Comparison of ENCODE assay signal across 9 mouse cellular contexts in the genomic region with DNA sequence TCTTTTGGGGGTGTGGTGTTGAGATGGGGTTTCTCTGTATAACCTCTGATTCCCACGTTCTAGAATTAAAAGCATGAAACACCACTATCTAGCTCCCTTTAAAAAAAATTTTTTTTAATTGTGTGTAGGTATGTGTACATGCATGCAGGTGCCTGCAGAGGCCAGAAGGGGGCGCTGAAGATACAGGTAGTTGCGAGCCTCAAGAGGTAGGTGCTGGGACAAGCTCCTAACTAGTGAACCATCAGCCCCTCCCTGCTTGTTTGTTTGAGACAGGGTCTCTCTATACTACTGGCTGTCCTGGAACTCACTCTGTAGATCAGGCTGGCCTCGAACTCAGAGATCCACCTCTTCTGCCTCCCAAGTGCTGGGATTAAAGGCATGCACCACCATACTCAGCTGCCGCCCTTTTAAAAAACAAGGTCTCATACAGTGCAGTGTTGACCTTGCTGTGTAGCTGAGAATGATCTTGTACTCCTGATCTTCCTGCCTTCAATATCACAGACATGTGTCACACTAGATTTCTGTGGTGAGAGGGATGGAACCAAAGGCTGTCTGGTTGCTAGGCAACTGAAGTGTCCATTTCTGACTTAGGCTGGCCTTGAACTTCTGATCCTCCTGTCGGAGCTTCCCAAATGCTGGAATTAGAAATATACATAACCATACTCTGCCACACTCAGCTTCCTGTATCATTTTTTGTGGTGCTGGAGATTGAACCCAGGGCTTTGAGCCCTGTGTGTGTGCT. TPM values are rescaled to one million over a fixed set of nuclear protein-coding genes. Genes with fewer than 3 reads are reported as not detected.
A peak's percentile ranks its signal among the peaks of the same experiment; 100 is the strongest.
DNase-seq lines count a peak whose midpoint lies in the region; ATAC-seq and TF ChIP-seq lines count a peak whose summit lies in the region.
"Had no signal": no experiment of that assay in that cellular context is flagged by ENCODE, and none has a peak within 500 bp of the region (broad histone marks: within the 10 kb centered on the region; RNA-seq: fewer than 3 reads in every experiment).

No protein-coding gene starts in this region.

- no peak for ATAC-seq in heart, postnatal 0 days (ENCODE audit: insufficient read depth, low read depth)
- 0 out of 2 replicates have a peak, but pooled peaks have one; percentile 43 for ATAC-seq in erythroid progenitor cell, adult 5-6 weeks (replicated peaks; ENCODE audit: low FRiP score, poor library complexity, severe bottlenecking)
- ATAC-seq in forebrain, embryonic 13.5 days, result no peak

- no peak overlapping the region for H3K27ac ChIP-seq in heart, postnatal 0 days (ENCODE audit: low read depth)
- H3K27ac ChIP-seq in thymus, adult 2 months (ENCODE audit: control insufficient read depth, insufficient read depth, low read length), result no peak overlapping the region
- no peak overlapping the region for H3K27ac ChIP-seq in forebrain, embryonic 13.5 days

- TF ChIP-seq CTCF in heart, postnatal 0 days (IDR thresholded peaks at IDR 0.05; ENCODE audit: low read depth), result peak; percentile 20; the same call in 1 of the 2 replicates
- TF ChIP-seq CTCF in thymus, adult 2 months (IDR thresholded peaks at IDR 0.05; ENCODE audit: borderline replicate concordance, control insufficient read depth, extremely low read depth, insufficient read depth, low read length, poor library complexity), result no peak

- WGBS in heart, postnatal 0 days, result 55% methylated on average over 6 of the region's 6 CpGs
- 71% methylated on average over 6 of the region's 6 CpGs for WGBS in thymus, adult 2 months
- 68% methylated on average over 6 of the region's 6 CpGs for WGBS in forebrain, embryonic 13.5 days

- H3K4me1 ChIP-seq in heart, postnatal 0 days (ENCODE audit: control insufficient read depth, insufficient read depth), result peaks cover 10% of the 10 kb centered on the region
- H3K4me1 ChIP-seq in thymus, adult 2 months (replicated peaks; ENCODE audit: control insufficient read depth, insufficient read depth, low read length), result peaks cover 3% of the 10 kb centered on the region
- H3K4me1 ChIP-seq in forebrain, embryonic 13.5 days, result peaks cover 20% of the 10 kb centered on the region

- no peak for TF ChIP-seq POLR2A in thymus, adult 2 months (IDR thresholded peaks at IDR 0.05; ENCODE audit: control insufficient read depth, extremely low read depth, insufficient read depth, low read length, poor library complexity)

- no peak overlapping the region for H3K4me2 ChIP-seq in heart, postnatal 0 days (ENCODE audit: low read depth, low read length)
- no peak overlapping the region for H3K4me2 ChIP-seq in forebrain, embryonic 13.5 days

- no peaks in the 10 kb centered on the region for H3K9me3 ChIP-seq in heart, postnatal 0 days (replicated peaks; ENCODE audit: control insufficient read depth, low read length)
- no peaks in the 10 kb centered on the region for H3K9me3 ChIP-seq in forebrain, embryonic 13.5 days (replicated peaks)

- H3K9ac ChIP-seq in heart, postnatal 0 days (replicated peaks; ENCODE audit: low read depth, low read length), result no peak overlapping the region
- no peak overlapping the region for H3K9ac ChIP-seq in forebrain, embryonic 13.5 days

- no peak for DNase-seq in heart, postnatal 0 days (ENCODE audit: low spot score)
- no peak for DNase-seq in heart, adult 18-20 months
- DNase-seq in thymus, adult 2 months, result peak; percentile 36
- DNase-seq in thymus, adult 18-20 months, result no peak
- DNase-seq in frontal cortex, adult 2 months (ENCODE audit: extremely low spot score in 1 of 2, low spot score in 1 of 2), result no peak
- DNase-seq in layer of hippocampus, postnatal 14 days (ENCODE audit: low spot score in 2 of 2), result no peak
- DNase-seq: gastrocnemius, postnatal 36 days had no signal

- H3K36me3 ChIP-seq in heart, postnatal 0 days (replicated peaks; ENCODE audit: control insufficient read depth, insufficient read depth, low read length), result no peaks in the 10 kb centered on the region
- H3K36me3 ChIP-seq in thymus, adult 2 months (ENCODE audit: control insufficient read depth, insufficient read depth, low read length), result no peaks in the 10 kb centered on the region
- H3K36me3 ChIP-seq in forebrain, embryonic 13.5 days (ENCODE audit: poor library complexity, severe bottlenecking), result peaks cover 14% of the 10 kb centered on the region

- no peak for TF ChIP-seq EP300 in heart, postnatal 0 days (IDR thresholded peaks at IDR 0.05; ENCODE audit: low read depth)

- H3K4me3 ChIP-seq in heart, postnatal 0 days (ENCODE audit: low read depth, low read length), result no peak overlapping the region
- H3K4me3 ChIP-seq in thymus, adult 2 months (ENCODE audit: control insufficient read depth, insufficient read depth, low read length), result no peak overlapping the region
- H3K4me3 ChIP-seq in forebrain, embryonic 13.5 days, result no peak overlapping the region

- no peaks in the 10 kb centered on the region for H3K27me3 ChIP-seq in heart, postnatal 0 days (ENCODE audit: control insufficient read depth, insufficient read depth, low read length)
- no peaks in the 10 kb centered on the region for H3K27me3 ChIP-seq in thymus, adult 2 months (ENCODE audit: control insufficient read depth, insufficient read depth, low read length)
- H3K27me3 ChIP-seq in forebrain, embryonic 13.5 days, result no peaks in the 10 kb centered on the region

RNA-seq across cellular contexts. Expression of a gene that starts 13.8 kb away (rescaled TPM):
- total RNA-seq in heart, postnatal 0 days (2014; rRNA removed; ENCODE audit: low replicate concordance), result 1,178 and 1,316 TPM in 2 replicates
- polyA plus RNA-seq in heart, postnatal 0 days (2015; fragmentation: Nextera tagmentation; extraction: Ambion mirVana), result 974 and 1,039 TPM in 2 replicates
- total RNA-seq in heart, adult 18-20 months (2021), result 100 to 1,000 TPM; 501 to 698 TPM
- 73.6 and 96.8 TPM in 2 replicates for polyA plus RNA-seq in thymus, adult 2 months (2012; rRNA removed)
- total RNA-seq in erythroid progenitor cell, adult 5-6 weeks (2015; ENCODE audit: low replicate concordance), result not detected in 2 replicates
- not detected in 2 replicates for total RNA-seq in erythroid progenitor cell, adult 5-6 weeks (2017; ENCODE audit: low replicate concordance)
- 29.6 and 40.7 TPM in 2 replicates for polyA plus RNA-seq in frontal cortex, adult 2 months (2012; rRNA removed)
- total RNA-seq in layer of hippocampus, postnatal 14 days (2021), result 10 to 100 TPM in 1 of 2 experiments, 1 to 10 TPM in 1; 7.1 to 10.5 TPM
- 3.9 and 4.3 TPM in 2 replicates for polyA plus RNA-seq in forebrain, embryonic 13.5 days (2015; fragmentation: Nextera tagmentation; extraction: Ambion mirVana)

RNA-seq across cellular contexts. Expression of a gene that starts 32.9 kb away (rescaled TPM):
- total RNA-seq in heart, postnatal 0 days (2014; rRNA removed; ENCODE audit: low replicate concordance), result 47.3 and 67.2 TPM in 2 replicates
- polyA plus RNA-seq in heart, postnatal 0 days (2015; fragmentation: Nextera tagmentation; extraction: Ambion mirVana), result 137 and 149 TPM in 2 replicates
- 100 to 1,000 TPM; 285 to 287 TPM for total RNA-seq in heart, adult 18-20 months (2021)
- polyA plus RNA-seq in thymus, adult 2 months (2012; rRNA removed), result 56.5 and 73.5 TPM in 2 replicates
- 30.3 and 35.2 TPM in 2 replicates for total RNA-seq in erythroid progenitor cell, adult 5-6 weeks (2015; ENCODE audit: low replicate concordance)
- total RNA-seq in erythroid progenitor cell, adult 5-6 weeks (2017; ENCODE audit: low replicate concordance), result 11.6 and 12.2 TPM in 2 replicates
- polyA plus RNA-seq in frontal cortex, adult 2 months (2012; rRNA removed), result 528 and 551 TPM in 2 replicates
- 1,000 to 10,000 TPM; 1,522 to 1,558 TPM for total RNA-seq in layer of hippocampus, postnatal 14 days (2021)
- polyA plus RNA-seq in forebrain, embryonic 13.5 days (2015; fragmentation: Nextera tagmentation; extraction: Ambion mirVana), result 424 and 485 TPM in 2 replicates

Comparison
In these comparisons a context has a peak if more than half of its experiments do, and no peak if none do; other contexts are left out.
1. RNA of a gene that starts 13.8 kb away (total RNA-seq): 1,178 to 1,316 TPM in heart, postnatal 0 days and 501 to 698 TPM in heart, adult 18-20 months; 7.1 to 10.5 TPM in layer of hippocampus, postnatal 14 days and not detected in erythroid progenitor cell, adult 5-6 weeks; every median in the first group is over 10 times any median in the second.
2. RNA of a gene that starts 32.9 kb away (total RNA-seq): 1,522 to 1,558 TPM in layer of hippocampus, postnatal 14 days; 285 to 287 TPM in heart, adult 18-20 months, 47.3 to 67.2 TPM in heart, postnatal 0 days and 11.6 to 35.2 TPM in erythroid progenitor cell, adult 5-6 weeks; every median in the first group is over 4 times any median in the second.